Mouse (Mus musculus) stomach, embryonic 16.5 days (tissue): ENCODE measurements at regions not wholly inside any gene's neighbourhood (a gene's known extent, or its start where the extent isn't known, plus 50 kb on each side); places are given as distances from the start of the nearest gene placed in this dataset.

Source experiments
- ATAC-seq: fragments of 200-750 bp; cut with Nextera tagmentation; 2 replicates; pipeline ENCODE4 v1.8.0; 2017; ENCODE audit warnings: moderate number of reproducible peaks, moderate TSS enrichment; ENCODE audit not compliant: insufficient read depth, low FRiP score
- H3K27ac ChIP-seq: fragments of 300-500 bp; sonication (generic); 2 replicates; pipeline ENCODE4 v1.5.1; 2014; ENCODE audit warnings: low read length
- H3K27me3 ChIP-seq: fragments of 300-500 bp; sonication (generic); 2 replicates; pipeline ENCODE4 v1.6.1; 2014; ENCODE audit warnings: low read length, control low read depth, mixed read lengths; ENCODE audit not compliant: control insufficient read depth, insufficient read depth
- H3K36me3 ChIP-seq: fragments of 300-500 bp; sonication (generic); 2 replicates; pipeline ENCODE4 v1.6.1; 2014; ENCODE audit warnings: low read length; ENCODE audit not compliant: control insufficient read depth, insufficient read depth
- H3K4me1 ChIP-seq: fragments of 300-500 bp; sonication (generic); 2 replicates; pipeline ENCODE4 v1.6.1; 2014; ENCODE audit warnings: low read length, control low read depth, mixed read lengths; ENCODE audit not compliant: control insufficient read depth, insufficient read depth
- H3K4me2 ChIP-seq: fragments of 300-500 bp; sonication (generic); 2 replicates; pipeline ENCODE4 v1.6.1; 2014; ENCODE audit warnings: low read depth, low read length, mixed read lengths
- H3K4me3 ChIP-seq: fragments of 300-500 bp; sonication (generic); replicated peaks from 2 replicates; pipeline ENCODE4 v1.5.1; 2014; ENCODE audit warnings: mild to moderate bottlenecking, low read length
- H3K9ac ChIP-seq: fragments of 300-500 bp; sonication (generic); 2 replicates; pipeline ENCODE4 v1.6.1; 2014; ENCODE audit warnings: low read length
- H3K9me3 ChIP-seq: fragments of 300-500 bp; sonication (generic); replicated peaks from 2 replicates; pipeline ENCODE4 v1.6.1; 2016; ENCODE audit warnings: low read length, control low read depth; ENCODE audit not compliant: control insufficient read depth
- WGBS: fragments of 180-500 bp; shearing (Covaris S2); extraction: QIAGEN DNeasy Blood & Tissue Kit; methylation state at CpG from one replicate; pipeline ENCODE4 v1.1.7; 2014; 5-methylcytosine and 5-hydroxymethylcytosine counted together

DNA sequence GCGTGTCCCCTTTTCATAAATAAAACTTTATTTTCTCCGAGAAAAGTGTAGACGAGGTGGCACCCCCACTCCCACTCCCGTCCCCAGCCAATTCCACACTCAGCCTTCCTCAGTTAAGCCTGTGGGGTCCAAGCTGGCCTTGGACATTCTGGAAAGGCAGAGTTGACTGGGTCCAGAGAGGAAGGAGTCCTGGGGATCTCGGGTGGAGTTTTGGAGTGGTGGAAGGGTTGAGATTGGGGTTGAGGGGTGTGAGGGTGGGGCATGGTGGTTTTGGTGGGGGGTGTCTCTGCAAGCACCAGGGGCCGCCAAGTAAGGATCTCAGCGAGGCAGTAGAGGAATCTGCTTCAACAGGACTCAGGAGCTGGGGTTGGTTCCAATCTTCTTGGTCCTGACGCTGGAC, 52.7 kb upstream of the Ezh2 start:
- Histone ChIP-seq H3K9ac (no peak overlapping the region), H3K36me3 (no peaks in the 10 kb centered on the region), H3K4me2 (no peak overlapping the region), H3K9me3 (no peaks in the 10 kb centered on the region), H3K4me1 (0 out of 2 replicates have a peak, but pooled peaks cover 2% of the 10 kb centered on the region), H3K27me3 (no peaks in the 10 kb centered on the region), H3K27ac (no peak overlapping the region), H3K4me3 (no peak overlapping the region)
- no peak for ATAC-seq
- WGBS, result 76% methylated on average over 8 of the region's 8 CpGs

DNA sequence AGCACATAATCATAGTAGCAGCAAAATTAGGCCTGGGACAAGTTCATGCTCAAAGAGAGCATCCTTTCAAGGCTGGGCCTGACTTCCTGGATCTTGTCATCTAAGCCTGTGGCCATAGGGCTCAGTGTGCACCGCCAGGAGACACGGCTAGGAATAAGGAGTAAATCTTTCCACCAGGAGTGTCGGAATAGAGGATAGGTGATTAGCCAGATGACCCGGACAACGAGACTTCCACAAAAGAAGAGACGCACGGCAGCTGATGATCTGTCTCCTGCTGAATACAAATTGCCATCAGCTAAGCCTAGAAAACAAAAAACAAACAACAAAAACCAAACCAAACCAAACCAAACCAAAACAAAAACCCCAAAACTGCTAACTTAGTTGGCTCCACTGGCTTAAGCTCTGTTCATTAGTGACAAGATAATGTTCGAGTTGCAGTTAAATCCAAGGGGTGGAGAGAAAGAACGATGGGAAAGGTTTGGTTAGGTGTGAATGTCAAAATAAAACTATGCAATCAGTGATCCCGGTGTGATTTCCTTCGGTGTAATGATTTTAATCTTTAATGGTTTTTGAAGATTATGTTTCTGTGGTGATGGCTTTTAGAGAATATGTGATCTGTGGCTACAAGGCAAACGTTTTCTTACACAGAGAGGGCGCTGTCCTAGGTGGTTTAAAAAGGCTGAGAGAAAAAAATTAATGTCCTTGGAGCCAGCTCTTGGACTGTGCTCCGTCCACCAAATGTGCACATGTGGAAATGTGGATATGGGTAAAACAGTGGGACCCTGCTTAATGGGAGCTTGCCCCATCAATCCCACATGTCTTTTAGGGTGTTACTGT, 51.8 kb upstream of the Ezh2 start:
- Histone ChIP-seq H3K4me3 (no peak overlapping the region), H3K27ac (no peak overlapping the region)
- 69% methylated on average over 14 of the region's 14 CpGs for WGBS

DNA sequence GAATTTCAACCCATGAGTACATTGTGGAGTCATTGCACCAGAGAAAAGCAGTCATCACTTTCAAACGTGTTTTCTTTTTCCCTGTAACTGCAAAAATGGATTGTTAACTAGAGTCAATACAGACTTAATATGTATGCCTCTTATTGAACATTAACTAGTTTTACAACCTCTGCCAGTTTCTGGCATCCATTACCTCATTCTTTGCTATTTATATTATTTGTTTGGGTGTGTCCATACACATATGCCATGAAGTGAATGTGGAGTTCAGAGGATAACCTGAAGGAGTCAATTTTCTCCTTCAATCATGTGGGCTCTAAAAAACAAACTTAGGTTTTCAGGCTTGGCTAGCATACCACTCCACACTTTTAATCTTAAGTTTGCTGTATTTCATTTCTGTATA, 50.9 kb upstream of the Ezh2 start:
- H3K27me3 ChIP-seq, result no peaks in the 10 kb centered on the region
- no peaks in the 10 kb centered on the region for H3K9me3 ChIP-seq
- no peak overlapping the region for H3K27ac ChIP-seq
- no peaks in the 10 kb centered on the region for H3K36me3 ChIP-seq
- WGBS, result 45% methylated on average over 1 of the region's 1 CpGs
- H3K4me2 ChIP-seq, result no peak overlapping the region
- no peak overlapping the region for H3K4me3 ChIP-seq
- no peak overlapping the region for H3K9ac ChIP-seq
- no peak for ATAC-seq
- 0 out of 2 replicates have a peak, but pooled peaks cover 2% of the 10 kb centered on the region for H3K4me1 ChIP-seq

More for the DNA sequence above, 51.8 kb upstream of the Ezh2 start:
- ATAC-seq, result no peak
- Histone ChIP-seq H3K4me1 (0 out of 2 replicates have a peak, but pooled peaks cover 2% of the 10 kb centered on the region), H3K9me3 (no peaks in the 10 kb centered on the region), H3K4me2 (no peak overlapping the region), H3K27me3 (no peaks in the 10 kb centered on the region), H3K36me3 (no peaks in the 10 kb centered on the region), H3K9ac (no peak overlapping the region)
